7 mouse cellular contexts compared by ENCODE assay signal in the genomic region with DNA sequence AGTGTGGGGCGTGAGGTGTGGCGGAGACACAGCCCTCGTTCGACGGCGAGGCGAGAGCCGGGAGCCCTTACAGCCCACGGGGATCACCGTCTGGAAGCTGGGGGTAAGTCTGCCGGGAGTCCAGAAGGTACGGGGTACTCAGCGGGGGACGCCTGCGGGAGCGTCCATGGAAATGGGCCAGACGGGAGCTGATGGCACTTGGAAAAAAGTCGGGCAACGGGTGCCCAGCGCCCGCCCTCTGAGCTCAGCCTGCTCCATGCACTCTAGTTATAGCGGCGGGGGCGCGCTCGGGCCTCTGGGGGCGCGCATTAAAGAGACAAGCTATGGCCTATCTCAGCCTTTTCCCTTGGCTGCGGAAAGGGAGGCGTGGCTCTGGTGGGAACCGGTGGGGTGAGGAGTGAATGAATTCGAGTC. TPM values are rescaled to one million over a fixed set of nuclear protein-coding genes. Genes with fewer than 3 reads are reported as not detected.
DNase-seq lines count a peak whose midpoint lies in the region; ATAC-seq and TF ChIP-seq lines count a peak whose summit lies in the region.

A gene (minus strand): TSS at position 240 of the 414 bp plus-strand sequence.

- no peak within 1 kb of the TSS for H3K27ac ChIP-seq in forebrain, postnatal 0 days (ENCODE audit: low read depth, low read length)
- no peak within 1 kb of the TSS for H3K27ac ChIP-seq in midbrain, embryonic 12.5 days (replicated peaks)
- H3K27ac ChIP-seq in cerebellum, adult 2 months (ENCODE audit: insufficient read depth, low read length): no peak within 1 kb of the TSS

- TF ChIP-seq CTCF in forebrain, postnatal 0 days (IDR thresholded peaks at IDR 0.05; ENCODE audit: low read depth): no peak
- TF ChIP-seq CTCF in cerebellum, adult 2 months (IDR thresholded peaks at IDR 0.05; ENCODE audit: borderline replicate concordance, insufficient read depth, low read depth, low read length): no peak

- peak; percentile 38 for DNase-seq in urinary bladder, postnatal 14 days (ENCODE audit: low spot score)
- no peak for DNase-seq in urinary bladder, postnatal 4 days (ENCODE audit: low spot score in 2 of 2)
- peak; percentile 68 for DNase-seq in forebrain, postnatal 0 days
- peak; percentile 37 to 57 for DNase-seq in kidney, postnatal 25 days
- no peak for DNase-seq in cerebellum, adult 8-10 months
- no peak for DNase-seq in cerebellum, adult 2 months

- no peaks in the 10 kb centered on the region for H3K9me3 ChIP-seq in forebrain, postnatal 0 days (ENCODE audit: low read length)
- H3K9me3 ChIP-seq in midbrain, embryonic 12.5 days: no peaks in the 10 kb centered on the region

- H3K4me2 ChIP-seq in forebrain, postnatal 0 days (ENCODE audit: low read depth): peak within 1 kb of the TSS; percentile 40
- peak within 1 kb of the TSS; percentile 43 for H3K4me2 ChIP-seq in midbrain, embryonic 12.5 days (replicated peaks)

- ATAC-seq in forebrain, postnatal 0 days: peak; percentile 78
- ATAC-seq in midbrain, embryonic 12.5 days (ENCODE audit: low FRiP score, low read depth): peak; percentile 38; the same call in 1 of the 2 replicates

- H3K4me1 ChIP-seq in forebrain, postnatal 0 days (ENCODE audit: insufficient read depth): no peaks in the 10 kb centered on the region
- H3K4me1 ChIP-seq in midbrain, embryonic 12.5 days: peaks cover 22% of the 10 kb centered on the region
- H3K4me1 ChIP-seq in cerebellum, adult 2 months (ENCODE audit: control insufficient read depth, insufficient read depth, low read length): no peaks in the 10 kb centered on the region

- no peak within 1 kb of the TSS for H3K9ac ChIP-seq in forebrain, postnatal 0 days
- H3K9ac ChIP-seq in midbrain, embryonic 12.5 days (replicated peaks): peak within 1 kb of the TSS; percentile 41; the same call in 1 of the 2 replicates

- H3K36me3 ChIP-seq in forebrain, postnatal 0 days (ENCODE audit: insufficient read depth): no peaks in the 10 kb centered on the region
- H3K36me3 ChIP-seq in midbrain, embryonic 12.5 days: no peaks in the 10 kb centered on the region

- H3K4me3 ChIP-seq in forebrain, postnatal 0 days (ENCODE audit: low read depth, low read length): peak within 1 kb of the TSS; percentile 21
- H3K4me3 ChIP-seq in midbrain, embryonic 12.5 days: peak within 1 kb of the TSS; percentile 42
- H3K4me3 ChIP-seq in cerebellum, adult 2 months (replicated peaks; ENCODE audit: insufficient read depth, low read depth, low read length): no peak within 1 kb of the TSS

- H3K27me3 ChIP-seq in forebrain, postnatal 0 days (ENCODE audit: insufficient read depth, low read length): peaks cover 65% of the 10 kb centered on the region
- H3K27me3 ChIP-seq in midbrain, embryonic 12.5 days: peaks cover 95% of the 10 kb centered on the region
- peaks cover 6% of the 10 kb centered on the region; the same call in 1 of the 2 replicates for H3K27me3 ChIP-seq in cerebellum, adult 2 months (ENCODE audit: control insufficient read depth, insufficient read depth, low read length)

- WGBS in forebrain, postnatal 0 days: 3% methylated on average over 31 of the region's 32 CpGs
- WGBS in midbrain, embryonic 12.5 days: 2% methylated on average over 32 of the region's 32 CpGs
- under 1% methylated on average over 32 of the region's 32 CpGs for WGBS in cerebellum, adult 2 months

- no peak for TF ChIP-seq POLR2A in cerebellum, adult 2 months (IDR thresholded peaks at IDR 0.05; ENCODE audit: borderline replicate concordance, insufficient read depth, low read length)

RNA-seq across cellular contexts. Expression of the gene that starts here (rescaled TPM):
- total RNA-seq in forebrain, postnatal 0 days (2014; rRNA removed): 1.1 TPM in 2 replicates
- polyA plus RNA-seq in forebrain, postnatal 0 days (2015; fragmentation: Nextera tagmentation; extraction: Ambion mirVana): 0.86 and 0.93 TPM in 2 replicates
- polyA plus RNA-seq in midbrain, embryonic 12.5 days (2016; fragmentation: Nextera tagmentation; extraction: Ambion mirVana): 2.2 and 3.3 TPM in 2 replicates
- polyA plus RNA-seq in cerebellum, adult 2 months (2012; rRNA removed): not detected in 2 replicates

Comparison
In these comparisons a context has a peak if more than half of its experiments do, and no peak if none do; other contexts are left out.
1. DNase-seq: peak in urinary bladder, postnatal 14 days (single experiment), forebrain, postnatal 0 days (single experiment) and kidney, postnatal 25 days (2 of 2); none in urinary bladder, postnatal 4 days (0 of 2), cerebellum, adult 8-10 months (single experiment) and cerebellum, adult 2 months (0 of 2).